Mouse (Mus musculus): ENCODE measurements around the gene Sdc1.

Gene Sdc1

DNA sequence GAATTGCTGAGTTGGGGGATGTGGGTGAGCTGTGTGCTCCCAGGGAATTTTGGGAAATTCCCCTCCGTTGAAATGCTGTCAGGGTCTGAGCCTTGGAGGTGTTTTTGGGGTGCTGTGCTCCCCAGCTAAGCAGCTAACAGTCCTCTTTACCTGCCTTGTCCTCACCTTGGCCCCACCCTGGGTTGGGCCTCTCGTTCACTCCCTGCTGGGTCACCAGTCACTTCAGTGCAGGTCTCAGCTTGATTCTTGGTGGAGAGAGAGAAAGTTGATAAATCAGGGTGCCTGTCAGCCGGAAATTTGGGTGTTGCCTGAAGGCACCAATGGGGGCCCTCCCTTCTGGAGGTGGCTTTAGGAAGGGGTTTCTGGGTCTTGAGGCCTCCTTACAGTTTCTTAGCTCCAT, 11.4 kb downstream of the Sdc1 start:
- DNase-seq (ENCODE audit: low read depth): no peak

DNA sequence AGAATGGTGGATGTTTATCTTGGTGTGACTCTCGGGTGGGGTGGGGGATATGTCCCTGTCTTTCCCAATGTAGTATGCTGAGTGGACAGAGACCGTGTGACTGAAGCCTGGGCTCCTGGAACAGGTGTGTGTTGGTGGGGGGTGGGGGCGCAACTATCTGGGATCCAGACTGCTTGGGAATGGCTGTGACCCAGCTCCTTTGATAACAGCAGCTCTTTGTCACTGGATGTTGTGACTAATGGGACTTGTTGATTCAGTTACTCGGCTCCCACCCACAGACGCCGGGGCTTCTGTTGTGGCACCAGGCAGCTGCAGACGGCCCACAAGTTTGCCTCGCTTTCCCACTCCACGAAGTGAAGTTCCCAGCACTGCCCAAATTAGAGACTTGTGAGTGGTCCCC, 13.1 kb downstream of the Sdc1 start:
- no peak for DNase-seq (ENCODE audit: low read depth)

GRCm38 (mm10) chr12:8786476-8786875, 15.4 kb downstream of the Sdc1 start:
- DNase-seq (ENCODE audit: low read depth): no peak

GRCm38 (mm10) chr12:8786984-8787730, 16.0 kb downstream of the Sdc1 start:
- peak; percentile 11 for DNase-seq (ENCODE audit: low read depth)

DNA sequence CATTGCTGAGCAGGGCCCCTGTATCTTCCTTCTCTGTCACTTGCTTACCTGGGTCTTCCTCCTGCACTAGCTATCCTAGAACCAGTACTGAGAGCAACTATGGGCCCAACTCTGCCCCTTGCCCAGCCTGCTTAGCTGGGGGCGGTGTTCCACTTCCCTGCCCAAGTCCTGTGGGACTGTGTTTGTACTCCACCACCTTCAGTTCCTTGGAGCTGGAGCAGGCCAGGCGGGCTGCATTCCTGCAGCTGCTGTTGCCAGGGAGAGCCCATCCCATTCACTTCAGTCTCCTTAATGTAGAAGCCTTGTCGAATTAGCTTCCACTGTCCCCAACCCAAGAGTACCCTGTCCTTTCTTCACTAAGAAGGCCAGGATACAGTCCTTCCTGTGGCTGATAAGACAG, 17.3 kb downstream of the Sdc1 start:
- DNase-seq (ENCODE audit: low read depth): no peak

- no peak for DNase-seq (ENCODE audit: low read depth)
These were observed 19.5 kb downstream of the Sdc1 start for GRCm38 (mm10) chr12:8790615-8791014.

DNA sequence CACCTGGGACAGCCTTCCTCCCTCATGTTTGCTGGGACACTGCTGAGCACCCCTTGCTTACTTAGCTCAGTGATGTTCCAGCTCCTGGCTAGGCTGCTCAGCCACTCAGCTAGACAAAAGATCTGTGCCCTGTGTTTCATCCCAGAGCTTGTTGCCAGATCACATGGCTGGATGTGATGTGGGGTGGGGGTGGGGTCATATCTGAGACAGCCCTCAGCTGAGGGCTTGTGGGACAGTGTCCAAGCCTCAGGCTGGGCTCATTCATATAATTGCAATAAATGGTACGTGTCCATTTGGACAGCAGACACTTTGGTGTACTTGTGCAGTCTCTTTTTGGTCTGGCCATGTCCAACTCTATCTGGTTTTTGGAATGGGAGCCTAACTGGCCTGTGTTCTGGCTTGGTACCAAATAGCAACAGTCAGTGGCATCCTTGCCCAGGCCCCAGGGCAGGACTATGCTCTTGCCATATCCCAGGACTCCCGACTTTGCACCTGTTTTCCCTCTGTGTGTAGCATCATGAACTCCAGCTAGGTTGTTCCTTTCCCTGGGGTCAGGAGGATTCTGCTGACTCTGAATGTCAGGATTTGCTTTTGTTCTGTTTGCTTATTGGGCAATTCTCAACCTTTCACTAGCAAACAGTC, 22.4 kb downstream of the Sdc1 start:
- no peak for DNase-seq (ENCODE audit: low read depth)

DNA sequence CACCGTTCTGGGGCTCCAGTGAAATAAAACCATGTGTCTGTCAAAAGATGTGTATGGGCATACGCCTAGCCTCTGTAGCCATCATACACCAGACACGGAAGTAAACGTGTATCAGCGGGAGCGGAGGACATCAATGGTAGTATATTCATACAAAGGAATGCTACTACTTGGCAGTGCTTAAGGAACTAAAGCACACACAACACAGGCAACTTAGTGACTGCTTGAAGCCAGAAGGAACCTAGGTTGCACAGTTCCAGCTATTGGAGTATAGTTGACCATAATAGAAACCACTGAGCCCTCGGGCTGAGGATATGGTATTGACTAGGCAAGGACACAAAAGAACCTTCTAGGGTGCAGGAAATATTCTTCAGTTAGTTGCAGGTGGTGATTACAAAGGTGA, 26.8 kb downstream of the Sdc1 start:
- DNase-seq (ENCODE audit: low read depth): no peak

DNA sequence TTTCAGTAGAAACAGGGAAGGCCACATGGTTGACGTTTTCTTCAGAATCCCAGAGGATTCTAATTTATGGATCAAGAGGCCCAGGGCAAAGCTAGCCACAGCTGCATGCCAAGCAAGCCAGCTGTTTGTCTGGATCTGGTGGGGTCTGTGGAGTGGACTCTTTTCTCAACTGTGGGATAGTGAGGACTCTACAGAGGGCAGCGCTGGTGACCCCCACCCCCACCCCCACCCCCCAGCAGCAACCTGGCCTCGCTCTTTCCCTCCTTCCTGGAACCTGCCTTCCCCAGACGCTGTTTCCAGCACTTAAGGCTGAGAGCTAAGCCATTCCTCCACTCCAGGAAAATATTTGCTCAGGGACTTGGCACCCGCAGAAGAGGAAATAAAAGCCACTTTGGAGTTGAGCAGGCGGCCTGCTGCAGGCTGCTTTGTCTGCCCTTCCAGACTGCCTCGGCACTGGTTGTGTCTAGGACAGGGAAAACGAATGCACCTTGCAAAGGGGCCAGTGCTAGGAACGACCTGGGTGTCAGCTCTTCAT, 27.4 kb downstream of the Sdc1 start:
- no peak for DNase-seq (ENCODE audit: low read depth)

DNA sequence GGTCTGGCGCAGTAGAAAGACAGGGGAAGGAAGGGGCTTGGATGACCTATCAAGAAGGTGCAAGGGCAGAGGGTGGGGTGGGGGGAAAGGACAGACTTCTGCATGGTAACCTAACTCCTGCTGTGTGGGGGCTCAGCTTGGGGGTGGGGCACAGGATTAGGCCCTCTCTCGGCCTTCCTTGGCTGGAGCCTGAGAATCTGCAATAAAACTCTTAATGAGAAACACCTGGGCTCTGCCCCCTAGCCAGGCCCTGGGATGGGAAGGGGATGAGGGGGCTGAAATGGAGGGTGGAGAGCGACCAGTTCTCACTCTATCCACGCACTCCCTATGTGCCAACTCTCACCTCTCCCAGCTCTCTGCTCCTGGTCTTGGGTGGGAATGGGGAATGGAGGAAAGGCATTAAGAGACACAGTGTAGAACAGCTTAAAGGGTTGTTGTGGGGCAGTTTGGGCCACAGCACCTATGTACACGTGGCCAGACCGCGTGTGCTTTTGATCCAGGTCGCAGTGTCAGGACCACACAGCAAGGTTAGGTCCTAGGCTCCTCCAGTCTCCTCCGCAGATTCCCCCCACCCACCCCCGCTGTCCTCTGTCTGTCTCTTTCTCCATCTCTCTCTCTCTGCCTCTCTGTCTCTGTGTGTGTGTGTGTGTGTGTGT, 32.4 kb downstream of the Sdc1 start:
- no peak for DNase-seq (ENCODE audit: low read depth)

DNA sequence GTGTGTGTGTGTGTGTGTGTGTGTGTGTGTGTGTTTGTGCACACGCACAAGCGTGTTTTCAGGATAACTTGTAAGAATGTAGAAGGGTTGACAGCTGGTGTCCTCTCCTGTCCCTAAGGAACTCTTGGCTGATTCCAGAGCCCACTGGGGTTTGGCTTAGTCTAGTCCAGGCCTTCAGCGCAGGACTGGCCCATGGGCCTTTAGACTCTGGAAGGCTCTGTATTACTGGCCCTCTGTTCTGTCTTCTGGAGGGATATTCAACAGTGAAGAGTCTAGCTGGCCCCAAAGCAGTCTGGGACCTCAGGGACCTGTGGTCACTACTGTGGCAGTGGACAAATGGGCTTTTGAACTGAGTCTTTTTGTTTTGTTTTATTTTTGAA, 32.9 kb downstream of the Sdc1 start:
- no peak for DNase-seq (ENCODE audit: low read depth)

DNA sequence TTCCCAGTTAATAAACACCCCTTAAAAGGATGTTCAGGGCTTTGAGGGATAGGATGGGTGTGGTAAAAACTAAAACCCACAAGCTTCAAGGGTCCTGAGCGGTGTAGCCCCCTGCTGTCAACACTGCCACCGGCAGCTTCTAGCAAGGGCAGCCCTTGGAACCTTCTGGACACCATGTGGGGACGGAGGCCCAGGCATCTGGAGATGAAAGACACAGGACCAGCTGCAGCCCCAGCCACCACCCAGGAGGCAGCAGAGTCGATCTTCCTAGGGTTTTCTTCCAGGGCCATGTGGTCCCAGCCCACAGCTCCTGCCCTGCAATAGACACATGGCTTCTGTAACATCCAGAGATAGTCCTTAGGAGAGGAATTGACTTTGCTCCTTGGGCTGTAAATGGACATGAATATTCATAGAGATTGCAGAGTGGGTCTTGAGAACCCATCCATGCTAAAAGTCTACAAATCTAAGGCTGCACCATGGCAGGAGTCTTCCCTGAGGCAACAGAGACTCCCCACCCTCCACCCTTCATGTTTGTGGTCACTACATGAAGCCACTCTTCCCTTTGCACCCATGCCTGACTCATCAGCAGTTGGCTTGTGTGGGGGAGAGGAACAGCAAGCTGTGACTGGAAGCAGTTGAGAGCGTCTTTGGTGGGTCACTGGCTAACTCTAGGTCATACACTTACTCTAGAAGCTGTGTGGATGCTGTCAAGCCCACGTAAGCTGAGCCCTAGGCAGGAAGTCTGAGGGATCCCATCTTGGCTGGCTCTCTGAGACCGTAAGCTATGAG, 34.0 kb downstream of the Sdc1 start:
- DNase-seq (ENCODE audit: low read depth): no peak

- DNase-seq (ENCODE audit: low read depth): no peak
These were observed 38.0 kb downstream of the Sdc1 start for GRCm38 (mm10) chr12:8809086-8809485.

DNA sequence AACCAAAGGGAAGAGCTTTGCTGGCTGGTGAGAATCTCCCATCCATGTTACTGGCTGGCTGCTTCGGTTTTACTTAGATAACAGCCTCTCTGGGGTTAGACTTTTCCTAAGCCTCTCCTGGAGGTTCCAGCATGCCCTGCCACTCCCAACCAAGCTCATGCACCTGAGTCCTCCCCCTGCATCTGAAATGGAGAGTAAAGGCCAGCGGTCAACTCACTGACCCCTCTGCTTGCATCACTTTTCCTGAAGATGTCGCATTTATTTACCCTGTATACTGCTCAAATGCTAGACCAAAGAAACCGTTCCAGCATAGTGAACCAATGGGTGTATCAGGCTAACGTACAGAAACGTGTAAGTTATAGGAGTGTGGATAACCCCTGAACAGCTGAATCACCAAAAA, 38.5 kb downstream of the Sdc1 start:
- DNase-seq (ENCODE audit: low read depth): no peak

GRCm38 (mm10) chr12:8810966-8811365, 39.8 kb downstream of the Sdc1 start:
- no peak for DNase-seq (ENCODE audit: low read depth)

DNA sequence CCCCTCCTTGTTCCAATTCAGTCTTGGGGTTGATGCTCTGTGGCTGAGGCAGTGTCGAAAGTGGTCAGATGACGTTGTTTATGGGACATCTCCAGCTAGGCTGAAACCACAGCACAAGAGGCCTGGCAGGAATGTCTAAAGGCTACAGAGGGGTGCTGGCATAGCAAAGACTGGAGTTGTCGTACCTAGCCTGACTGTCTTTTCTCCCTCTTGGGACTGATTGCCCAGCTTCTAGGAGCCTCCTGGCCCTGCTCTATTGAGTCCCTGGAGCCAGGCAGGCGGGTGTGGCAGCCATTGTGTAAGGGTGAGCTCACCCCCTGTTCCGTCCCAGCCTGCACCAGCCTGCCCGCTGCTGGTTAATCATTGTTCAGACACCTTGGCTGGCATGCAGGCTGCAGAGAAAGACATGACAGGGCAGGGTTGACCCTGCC, 40.3 kb downstream of the Sdc1 start:
- no peak for DNase-seq (ENCODE audit: low read depth)

DNA sequence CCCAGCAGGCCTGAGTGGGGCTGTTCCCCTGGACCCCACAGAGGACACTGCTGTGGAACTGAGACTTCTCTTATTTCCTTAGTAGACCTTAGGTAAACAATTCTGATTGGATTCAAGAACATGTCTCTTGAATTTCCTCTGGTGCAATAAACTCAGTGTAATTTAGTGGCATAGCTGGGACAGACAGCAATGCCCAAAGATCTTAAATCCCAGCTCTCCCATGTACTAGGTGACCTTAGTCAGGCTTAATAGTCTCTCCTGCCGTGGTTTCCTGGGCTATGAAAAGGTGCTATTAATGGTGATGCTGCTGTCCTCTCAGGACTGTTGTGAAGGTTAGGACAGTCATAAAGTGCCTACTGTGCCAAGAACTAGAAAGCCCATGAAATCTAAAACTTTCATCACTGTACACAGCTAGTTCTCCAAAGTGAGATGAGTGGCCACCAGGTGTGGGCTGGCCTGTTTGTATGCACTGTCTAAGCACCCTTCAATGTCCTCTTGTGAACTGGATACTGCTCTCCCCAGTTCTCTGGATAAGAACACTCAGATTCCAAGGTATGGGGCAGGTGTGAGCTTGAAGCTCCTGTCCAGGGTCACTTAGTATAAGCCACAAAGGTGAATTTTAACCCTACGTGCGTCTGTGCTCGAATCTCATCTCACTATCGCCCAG, 40.9 kb downstream of the Sdc1 start:
- no peak for DNase-seq (ENCODE audit: low read depth)

- no peak for DNase-seq (ENCODE audit: low read depth)
These were observed 46.5 kb downstream of the Sdc1 start for GRCm38 (mm10) chr12:8817467-8818232.

GRCm38 (mm10) chr12:8818233-8818672, 47.1 kb downstream of the Sdc1 start:
- DNase-seq (ENCODE audit: low read depth): no peak

- no peak for DNase-seq (ENCODE audit: low read depth)
These were observed 54.0 kb downstream of the Sdc1 start for GRCm38 (mm10) chr12:8824995-8825703.
